Mouse (Mus musculus) gastrocnemius, adult 18-20 months (tissue): Measurements from ENCODE around the gene Armt1. TPM values are rescaled to one million over a fixed set of nuclear protein-coding genes. Genes with fewer than 3 reads are reported as not detected.

Experiments used
- DNase-seq: peaks from one replicate; pipeline ENCODE4 v3.0.0; 2021; ENCODE audit warnings: low spot score
- long read RNA-seq, 2 experiments: library from polyadenylated mRNA; stranded (forward); transcript quantifications; one replicate each; pipeline ENCODE4 v2.0.0; 2021
- total RNA-seq, 2 experiments: library from RNA; stranded (reverse); gene quantifications; 2 replicates each; pipeline ENCODE4 v1.2.3; 2021

Gene Armt1
- total RNA-seq: 10 to 100 TPM; 15.2 to 16.1 TPM
- long read RNA-seq, experiment 1, full-length matches to known transcripts: 24 of 28 reads
- long read RNA-seq, experiment 1, partial matches to known transcripts: 0 of 28 reads
- long read RNA-seq, experiment 1, other reads (novel, unspliced or antisense): 4 of 28 reads
- long read RNA-seq, experiment 2, transcript Armt1-201 (5 exons, 2,429 nt): major isoform, 16 of 21 reads
- long read RNA-seq, experiment 2, partial matches to known transcripts: 1 of 21 reads
- long read RNA-seq, experiment 2, other reads (novel, unspliced or antisense): 4 of 21 reads

GRCm38 (mm10) chr10:4432123-4432931 lies at the start of gene Armt1, which contains the start of gene Rmnd1:
Gene Armt1 (plus strand): TSS chr10:4432467.
Gene Rmnd1 (minus strand): TSS chr10:4432388.
- DNase-seq: peak; percentile 94

- no peak for DNase-seq
Measured at GRCm38 (mm10) chr10:4384244-4384643, 48.0 kb upstream of the Armt1 start.

- peak; percentile 93 for DNase-seq
Measured at GRCm38 (mm10) chr10:4386609-4387591, 45.4 kb upstream of the Armt1 start.

- peak; percentile 65 for DNase-seq
Measured at GRCm38 (mm10) chr10:4387701-4388383, 44.4 kb upstream of the Armt1 start, which contains the start of gene Zbtb2. Gene Zbtb2 (minus strand): TSS chr10:4388108.

- peak; percentile 17 for DNase-seq
Measured at GRCm38 (mm10) chr10:4388384-4388745, 43.9 kb upstream of the Armt1 start.

- no peak for DNase-seq
Measured at GRCm38 (mm10) chr10:4389036-4389435, 43.2 kb upstream of the Armt1 start.

GRCm38 (mm10) chr10:4389461-4390112 lies 42.7 kb upstream of the Armt1 start:
- no peak for DNase-seq

- DNase-seq: no peak
Measured at GRCm38 (mm10) chr10:4390550-4390949, 41.7 kb upstream of the Armt1 start.

- DNase-seq: no peak
Measured at GRCm38 (mm10) chr10:4391076-4391475, 41.2 kb upstream of the Armt1 start.

- DNase-seq: peak; percentile 43
Measured at GRCm38 (mm10) chr10:4391851-4392250, 40.4 kb upstream of the Armt1 start.

GRCm38 (mm10) chr10:4395321-4395720 lies 36.9 kb upstream of the Armt1 start:
- DNase-seq: no peak

GRCm38 (mm10) chr10:4398058-4398457 lies 34.2 kb upstream of the Armt1 start:
- no peak for DNase-seq

GRCm38 (mm10) chr10:4404895-4405491 lies 27.3 kb upstream of the Armt1 start:
- peak; percentile 58 for DNase-seq

GRCm38 (mm10) chr10:4405511-4405910 lies 26.8 kb upstream of the Armt1 start:
- no peak for DNase-seq

- DNase-seq: peak; percentile 53
Measured at GRCm38 (mm10) chr10:4407191-4407590, 25.1 kb upstream of the Armt1 start.

GRCm38 (mm10) chr10:4425245-4425644 lies 7.0 kb upstream of the Armt1 start:
- no peak for DNase-seq

GRCm38 (mm10) chr10:4430399-4430798 lies 1.9 kb upstream of the Armt1 start:
- no peak for DNase-seq

- DNase-seq: peak; percentile 36
Measured at GRCm38 (mm10) chr10:4430826-4431225, 1.4 kb upstream of the Armt1 start.

GRCm38 (mm10) chr10:4431746-4432122 lies 533 bp upstream of the Armt1 start:
- DNase-seq: no peak
